Mouse (Mus musculus): ENCODE results near the gene Prkrip1. TPM values are rescaled to one million over a fixed set of nuclear protein-coding genes. Genes with fewer than 3 reads are reported as not detected.
A peak's percentile ranks its signal among the peaks of the same experiment; 100 is the strongest.

Gene Prkrip1
- polyA plus RNA-seq, 1 experiment from 2014 or later = 68.4 TPM

GRCm38 (mm10) chr5:136199526-136199925, 763 bp upstream of the Prkrip1 start:
- no peak for ATAC-seq
- Histone ChIP-seq H3K4me3 (replicated peaks) (peak overlapping the region; percentile 99), H3K4me2 (replicated peaks) (peak overlapping the region; percentile 86), H3K36me3 (peaks cover 27% of the 10 kb centered on the region), H3K9me3 (no peaks in the 10 kb centered on the region), H3K27me3 (no peaks in the 10 kb centered on the region), H3K27ac (peak overlapping the region; percentile 81), H3K4me1 (replicated peaks) (peaks cover 17% of the 10 kb centered on the region), H3K9ac (replicated peaks) (peak overlapping the region; percentile 73)
- WGBS = 20% methylated on average over 11 of the region's 11 CpGs

DNA sequence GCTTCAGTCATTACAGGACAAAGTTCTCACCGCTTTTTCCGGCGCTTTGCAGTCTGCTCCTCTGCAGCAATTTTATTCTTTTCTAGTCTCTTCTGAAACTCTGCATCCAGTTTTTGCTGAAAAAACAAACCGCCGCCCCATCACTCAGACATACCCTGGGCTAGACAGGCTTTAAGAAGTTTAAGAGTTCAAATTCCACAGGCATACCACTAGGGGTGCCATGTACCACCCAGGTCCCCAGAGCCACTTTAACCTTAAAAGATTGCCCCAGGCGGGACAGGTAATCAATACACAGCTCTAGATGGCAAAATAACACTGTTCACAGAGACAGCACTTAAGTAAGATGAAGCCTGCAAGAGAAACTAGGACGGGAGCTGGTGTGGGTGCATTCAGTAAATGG, 6.9 kb downstream of the Prkrip1 start:
- H3K4me1 ChIP-seq (replicated peaks) = no peaks in the 10 kb centered on the region
- peaks cover 96% of the 10 kb centered on the region for H3K36me3 ChIP-seq
- H3K9me3 ChIP-seq = no peaks in the 10 kb centered on the region
- WGBS = 88% methylated on average over 7 of the region's 7 CpGs
- H3K4me3 ChIP-seq (replicated peaks) = no peak overlapping the region
- H3K27ac ChIP-seq = no peak overlapping the region
- no peak for ATAC-seq
- no peak overlapping the region for H3K9ac ChIP-seq (replicated peaks)
- H3K4me2 ChIP-seq (replicated peaks) = no peak overlapping the region
- no peaks in the 10 kb centered on the region for H3K27me3 ChIP-seq

DNA sequence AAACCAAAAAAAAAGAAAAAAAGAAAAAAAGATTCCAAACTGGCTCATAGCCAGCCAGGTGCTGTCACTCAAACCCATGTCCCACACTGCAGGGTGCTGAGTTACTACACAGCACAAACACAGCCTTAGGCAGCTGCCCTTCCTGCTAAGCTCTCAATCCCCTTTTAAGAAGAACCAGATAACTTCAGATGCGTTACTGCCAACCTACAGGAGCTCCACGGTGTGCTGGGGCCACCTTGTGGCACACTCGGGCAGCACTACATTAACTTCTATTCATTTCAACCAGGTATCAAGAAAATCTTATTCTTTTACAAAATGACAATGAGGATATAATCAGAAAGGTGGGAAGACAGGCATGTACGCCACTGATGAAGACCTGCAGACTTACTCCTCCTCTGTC, 12.0 kb downstream of the Prkrip1 start:
- peaks cover 70% of the 10 kb centered on the region for H3K36me3 ChIP-seq
- no peaks in the 10 kb centered on the region for H3K9me3 ChIP-seq
- no peak overlapping the region for H3K9ac ChIP-seq (replicated peaks)
- no peak overlapping the region for H3K27ac ChIP-seq
- no peak overlapping the region for H3K4me3 ChIP-seq (replicated peaks)
- H3K27me3 ChIP-seq = no peaks in the 10 kb centered on the region
- 38% methylated on average over 4 of the region's 4 CpGs for WGBS
- peak; percentile 74; the same call in 1 of the 2 replicates for ATAC-seq
- H3K4me2 ChIP-seq (replicated peaks) = no peak overlapping the region
- H3K4me1 ChIP-seq (replicated peaks) = no peaks in the 10 kb centered on the region

DNA sequence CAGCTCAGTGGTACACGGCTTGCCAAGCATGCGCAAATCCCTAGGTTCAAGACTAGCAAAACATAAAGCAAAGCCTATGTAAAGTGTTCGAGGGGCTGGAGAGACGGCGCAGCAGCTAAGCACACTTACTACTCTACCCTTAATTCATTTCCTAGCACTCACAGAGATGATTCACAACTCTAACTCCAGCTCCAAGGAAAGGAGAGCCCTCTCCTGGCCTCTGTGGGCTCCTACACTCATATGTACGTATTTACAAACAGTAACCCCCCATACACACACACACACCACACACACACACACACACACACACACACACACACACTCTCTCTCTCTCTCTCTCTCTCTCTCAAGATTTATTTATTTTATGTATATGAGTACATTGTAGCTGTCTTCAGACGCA, 15.0 kb downstream of the Prkrip1 start:
- no peaks in the 10 kb centered on the region for H3K9me3 ChIP-seq
- H3K27me3 ChIP-seq = no peaks in the 10 kb centered on the region
- H3K9ac ChIP-seq (replicated peaks) = no peak overlapping the region
- H3K36me3 ChIP-seq = peaks cover 72% of the 10 kb centered on the region
- no peak overlapping the region for H3K4me2 ChIP-seq (replicated peaks)
- WGBS = 94% methylated on average over 7 of the region's 7 CpGs
- no peaks in the 10 kb centered on the region for H3K4me1 ChIP-seq (replicated peaks)
- H3K27ac ChIP-seq = no peak overlapping the region
- no peak overlapping the region for H3K4me3 ChIP-seq (replicated peaks)
- ATAC-seq = no peak

DNA sequence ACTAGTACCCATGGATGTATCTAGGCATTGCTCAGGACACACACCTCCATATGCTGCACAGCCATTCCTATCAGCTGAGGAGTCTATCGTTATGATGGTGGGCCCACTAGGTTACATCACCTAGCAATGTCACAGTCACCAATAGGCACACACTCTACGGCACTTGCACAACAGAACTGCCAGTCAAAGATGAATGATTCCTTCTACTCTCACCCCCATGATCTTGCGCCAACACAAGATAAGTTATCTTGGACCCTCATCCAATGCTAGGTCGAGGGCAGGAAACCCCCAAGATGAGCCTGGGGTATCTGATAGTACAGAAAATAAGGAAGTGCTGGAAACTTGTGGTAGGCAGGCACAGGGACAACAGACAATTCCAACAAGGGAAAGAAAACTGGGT, 15.9 kb downstream of the Prkrip1 start:
- Histone ChIP-seq H3K27ac (no peak overlapping the region), H3K27me3 (no peaks in the 10 kb centered on the region), H3K4me2 (replicated peaks) (no peak overlapping the region), H3K4me3 (replicated peaks) (no peak overlapping the region), H3K36me3 (peaks cover 72% of the 10 kb centered on the region), H3K9me3 (no peaks in the 10 kb centered on the region), H3K9ac (replicated peaks) (no peak overlapping the region), H3K4me1 (replicated peaks) (no peaks in the 10 kb centered on the region)
- 96% methylated on average over 4 of the region's 4 CpGs for WGBS
- ATAC-seq = no peak

DNA sequence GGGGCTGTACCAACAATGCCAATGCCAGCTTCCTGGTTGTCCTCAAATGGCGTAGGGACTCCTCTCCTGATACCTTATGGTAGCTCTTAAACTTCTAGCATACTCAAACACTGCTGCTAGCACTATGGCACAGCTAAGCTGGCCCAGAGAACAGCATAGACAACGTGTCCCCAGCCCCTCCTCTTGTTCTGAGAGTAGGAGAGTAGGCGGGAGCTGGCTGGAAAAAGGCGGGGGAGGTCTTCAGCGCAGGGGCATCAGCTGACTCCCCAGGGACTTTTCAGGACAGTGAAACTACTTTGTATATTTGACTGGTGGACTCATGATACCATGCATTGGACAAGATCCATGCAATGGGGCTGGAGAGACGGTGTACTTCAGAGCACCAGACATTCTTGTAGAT, 16.7 kb downstream of the Prkrip1 start:
- Histone ChIP-seq H3K9me3 (no peaks in the 10 kb centered on the region), H3K27me3 (no peaks in the 10 kb centered on the region), H3K4me1 (replicated peaks) (no peaks in the 10 kb centered on the region), H3K27ac (no peak overlapping the region), H3K36me3 (peaks cover 72% of the 10 kb centered on the region), H3K4me3 (replicated peaks) (no peak overlapping the region), H3K4me2 (replicated peaks) (no peak overlapping the region), H3K9ac (replicated peaks) (no peak overlapping the region)
- ATAC-seq = no peak
- 91% methylated on average over 6 of the region's 6 CpGs for WGBS

DNA sequence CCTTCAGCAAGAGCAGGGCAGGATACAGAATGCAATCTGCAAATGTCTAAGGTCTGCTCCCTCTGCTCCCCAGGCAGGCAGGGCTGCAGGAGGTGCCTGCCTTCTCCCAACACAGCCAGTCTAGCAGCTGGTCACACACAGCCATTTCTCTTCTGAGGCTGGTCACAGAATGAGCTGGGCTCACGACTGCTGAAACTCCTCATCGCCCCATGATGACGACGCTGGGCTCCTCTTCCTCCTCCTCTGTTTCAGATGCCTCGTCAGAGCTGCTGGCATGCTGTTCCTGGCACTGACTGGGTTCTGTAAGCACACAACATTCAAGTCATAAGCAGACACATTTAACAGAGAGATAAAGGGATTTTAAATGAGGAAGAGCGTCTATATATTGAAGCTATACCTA, 17.6 kb downstream of the Prkrip1 start:
- Histone ChIP-seq H3K4me2 (replicated peaks) (no peak overlapping the region), H3K4me3 (replicated peaks) (no peak overlapping the region), H3K27me3 (no peaks in the 10 kb centered on the region), H3K36me3 (peaks cover 70% of the 10 kb centered on the region), H3K4me1 (replicated peaks) (no peaks in the 10 kb centered on the region), H3K9ac (replicated peaks) (no peak overlapping the region), H3K9me3 (no peaks in the 10 kb centered on the region), H3K27ac (no peak overlapping the region)
- no peak for ATAC-seq
- WGBS = 93% methylated on average over 6 of the region's 6 CpGs

GRCm38 (mm10) chr5:136179594-136179993, 19.2 kb downstream of the Prkrip1 start:
- H3K9me3 ChIP-seq = no peaks in the 10 kb centered on the region
- H3K4me2 ChIP-seq (replicated peaks) = no peak overlapping the region
- H3K4me3 ChIP-seq (replicated peaks) = no peak overlapping the region
- H3K27me3 ChIP-seq = no peaks in the 10 kb centered on the region
- no peaks in the 10 kb centered on the region for H3K4me1 ChIP-seq (replicated peaks)
- no peak overlapping the region for H3K27ac ChIP-seq
- 88% methylated on average over 5 of the region's 5 CpGs for WGBS
- ATAC-seq = no peak
- H3K9ac ChIP-seq (replicated peaks) = no peak overlapping the region
- peaks cover 67% of the 10 kb centered on the region for H3K36me3 ChIP-seq

DNA sequence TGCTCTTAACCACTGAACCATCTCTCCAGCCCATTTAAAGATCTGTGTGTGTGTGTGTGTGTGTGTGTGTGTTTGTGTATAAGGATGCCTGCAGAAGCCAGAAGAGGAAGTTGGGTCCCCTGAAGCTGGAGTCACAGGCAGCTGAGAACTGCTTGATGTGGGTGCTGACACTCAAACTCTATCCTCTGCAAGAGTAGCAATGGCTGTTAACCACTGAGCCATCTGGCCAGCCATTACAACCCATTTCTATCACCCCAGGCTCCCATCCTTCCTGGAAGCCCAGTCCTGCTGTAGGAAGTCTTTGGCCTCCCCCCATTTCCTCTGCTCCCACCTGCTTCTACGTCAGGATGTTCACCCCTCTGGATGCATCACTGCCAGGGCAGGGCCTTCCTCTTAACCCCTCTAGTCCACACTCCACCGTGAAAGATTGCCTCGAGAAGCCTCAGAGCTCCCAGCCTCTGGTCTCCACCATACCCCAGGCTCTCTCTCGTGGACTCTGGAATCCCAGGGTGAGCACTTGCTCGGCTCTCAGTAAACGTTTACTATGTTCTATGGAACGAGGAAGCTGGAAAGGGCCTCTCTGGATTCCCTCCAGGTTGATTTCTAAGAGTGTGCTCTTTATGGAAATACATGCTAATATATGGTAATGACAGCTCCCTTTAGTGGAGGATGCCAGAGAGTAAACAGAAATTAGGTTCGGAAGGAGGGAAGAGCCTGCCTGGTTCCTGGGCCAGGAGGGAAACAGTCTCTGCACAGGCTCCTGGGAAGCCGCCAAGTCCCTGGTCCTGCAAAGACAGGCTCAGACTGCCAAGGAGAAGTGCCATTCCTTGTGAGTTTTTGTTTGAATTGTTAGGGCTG, 24.9 kb downstream of the Prkrip1 start:
- no peaks in the 10 kb centered on the region for H3K9me3 ChIP-seq
- no peak overlapping the region for H3K4me3 ChIP-seq (replicated peaks)
- peaks cover 15% of the 10 kb centered on the region for H3K36me3 ChIP-seq
- peak overlapping the region; percentile 46 for H3K27ac ChIP-seq
- no peak for ATAC-seq
- H3K4me1 ChIP-seq (replicated peaks) = peaks cover 25% of the 10 kb centered on the region
- H3K4me2 ChIP-seq (replicated peaks) = no peak overlapping the region
- H3K27me3 ChIP-seq = 0 out of 2 replicates have a peak, but pooled peaks cover 11% of the 10 kb centered on the region
- 48% methylated on average over 9 of the region's 9 CpGs for WGBS
- no peak overlapping the region for H3K9ac ChIP-seq (replicated peaks)

DNA sequence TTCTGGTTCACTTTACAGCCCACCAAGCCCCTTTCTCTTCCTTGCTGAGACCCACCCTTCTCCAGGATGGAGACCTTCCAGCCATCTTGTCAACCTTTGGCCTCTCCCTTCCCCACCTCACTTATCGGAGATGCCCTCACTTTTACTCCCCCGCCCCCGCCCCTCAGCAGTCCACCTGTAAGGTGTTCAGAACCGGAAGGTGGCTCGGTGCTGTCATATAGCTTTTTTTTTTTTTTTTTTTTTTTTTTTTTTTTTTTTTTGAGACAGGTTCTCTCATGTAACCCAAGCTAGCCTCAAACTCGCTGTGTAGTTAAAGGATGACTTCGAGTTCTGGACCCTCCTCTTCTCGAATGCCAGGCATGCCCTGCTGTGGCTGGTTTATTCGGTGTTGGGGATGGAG, 25.8 kb downstream of the Prkrip1 start:
- WGBS = 82% methylated on average over 9 of the region's 9 CpGs

DNA sequence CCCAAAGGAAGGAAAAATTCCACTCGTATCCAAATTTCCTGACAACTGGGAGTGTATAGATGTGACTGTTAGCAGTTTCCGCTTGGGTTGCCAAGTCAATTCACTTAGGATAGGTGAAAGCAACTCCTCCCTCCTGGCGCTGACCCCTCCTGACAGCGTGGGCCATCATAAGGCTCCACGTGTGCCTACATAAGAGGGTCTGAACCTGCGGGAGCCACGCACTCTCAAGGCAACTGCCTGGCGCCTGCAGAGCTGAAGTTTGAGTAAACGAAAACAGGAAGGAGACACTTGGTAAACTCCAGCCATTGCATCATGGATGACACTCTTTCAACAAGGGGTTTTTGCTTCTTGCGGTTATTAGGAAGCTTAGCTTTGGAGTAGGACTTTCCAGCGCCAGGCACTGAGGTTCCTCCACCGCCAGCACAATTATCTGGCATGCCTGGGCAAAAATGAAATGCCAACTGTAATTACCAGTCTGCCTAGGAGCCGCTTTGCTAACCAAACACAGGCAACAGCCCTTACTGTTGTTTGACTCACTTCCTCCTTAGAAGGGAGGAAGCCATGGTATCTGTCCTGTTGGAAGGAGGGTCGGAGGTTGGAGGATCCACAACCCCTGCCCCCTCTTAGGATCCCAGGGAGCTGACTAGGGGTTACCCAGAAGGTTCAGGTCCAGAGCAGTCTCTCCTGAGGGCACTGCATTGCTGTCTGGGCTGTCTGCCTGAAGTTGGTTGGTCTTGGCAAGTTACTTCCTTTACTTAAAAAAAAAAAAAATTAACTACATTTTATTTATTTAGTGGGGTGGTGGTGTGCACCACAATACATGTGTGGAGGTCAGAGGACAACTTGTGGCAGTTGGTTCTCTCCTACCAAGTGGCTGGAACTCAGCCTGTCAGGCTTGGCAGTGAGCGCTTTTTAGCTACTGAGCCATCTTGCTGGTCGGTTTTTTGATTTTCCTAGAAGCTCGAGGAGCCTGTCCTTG, 27.1 kb downstream of the Prkrip1 start:
- peak overlapping the region; percentile 65 for H3K4me3 ChIP-seq (replicated peaks)
- no peaks in the 10 kb centered on the region for H3K9me3 ChIP-seq
- peak overlapping the region; percentile 80 for H3K9ac ChIP-seq (replicated peaks)
- peak overlapping the region; percentile 76; the same call in 1 of the 2 replicates for H3K27ac ChIP-seq
- ATAC-seq = no peak
- 0 out of 2 replicates have a peak, but pooled peaks cover 11% of the 10 kb centered on the region for H3K27me3 ChIP-seq
- WGBS = 43% methylated on average over 17 of the region's 17 CpGs
- peak overlapping the region; percentile 84 for H3K4me2 ChIP-seq (replicated peaks)
- peaks cover 25% of the 10 kb centered on the region for H3K4me1 ChIP-seq (replicated peaks)
- peaks cover 9% of the 10 kb centered on the region for H3K36me3 ChIP-seq

More for the DNA sequence above, 25.8 kb downstream of the Prkrip1 start:
- Histone ChIP-seq H3K4me3 (replicated peaks) (no peak overlapping the region), H3K9me3 (no peaks in the 10 kb centered on the region), H3K36me3 (peaks cover 8% of the 10 kb centered on the region), H3K4me2 (replicated peaks) (no peak overlapping the region), H3K27me3 (0 out of 2 replicates have a peak, but pooled peaks cover 11% of the 10 kb centered on the region), H3K9ac (replicated peaks) (no peak overlapping the region), H3K27ac (no peak overlapping the region), H3K4me1 (replicated peaks) (peaks cover 25% of the 10 kb centered on the region)
- ATAC-seq = no peak

Measured in midbrain, embryonic 13.5 days (tissue).